Mouse (Mus musculus) hindbrain, embryonic 16.5 days (tissue): ENCODE data around the gene Eef1akmt1. TPM values are rescaled to one million over a fixed set of nuclear protein-coding genes. Genes with fewer than 3 reads are reported as not detected.

ENCODE experiments used
- ATAC-seq: fragments of 200-750 bp; cut with Nextera tagmentation; 2 replicates; pipeline ENCODE4 v1.8.0; 2017; ENCODE audit warnings: moderate TSS enrichment, moderate library complexity
- H3K27ac ChIP-seq: fragments of 300-500 bp; sonication (generic); 2 replicates; pipeline ENCODE4 v1.5.1; 2014; ENCODE audit warnings: low read depth, mild to moderate bottlenecking, control low read depth, low read length, moderate library complexity
- H3K27me3 ChIP-seq: fragments of 300-500 bp; sonication (generic); replicated peaks from 2 replicates; pipeline ENCODE4 v1.6.1; 2014; ENCODE audit warnings: low read length; ENCODE audit not compliant: control insufficient read depth, insufficient read depth
- H3K36me3 ChIP-seq: fragments of 300-500 bp; sonication (generic); 2 replicates; pipeline ENCODE4 v1.6.1; 2014; ENCODE audit warnings: mild to moderate bottlenecking, low read length, moderate library complexity, mixed read lengths; ENCODE audit not compliant: control insufficient read depth, insufficient read depth
- H3K4me1 ChIP-seq: fragments of 300-500 bp; sonication (generic); 2 replicates; pipeline ENCODE4 v1.6.1; 2014; ENCODE audit warnings: low read depth, low read length; ENCODE audit not compliant: control insufficient read depth, insufficient read depth
- H3K4me2 ChIP-seq: fragments of 300-500 bp; sonication (generic); 2 replicates; pipeline ENCODE4 v1.6.1; 2014; ENCODE audit warnings: mild to moderate bottlenecking, low read length, control low read depth, moderate library complexity
- H3K4me3 ChIP-seq: fragments of 300-500 bp; sonication (generic); 2 replicates; pipeline ENCODE4 v1.5.1; 2014; ENCODE audit warnings: mild to moderate bottlenecking, low read length, control low read depth, moderate library complexity
- H3K9ac ChIP-seq: fragments of 300-500 bp; sonication (generic); 2 replicates; pipeline ENCODE4 v1.6.1; 2014; ENCODE audit warnings: low read depth, mild to moderate bottlenecking, control low read depth, low read length, moderate library complexity
- H3K9me3 ChIP-seq: fragments of 300-500 bp; sonication (generic); 2 replicates; pipeline ENCODE4 v1.6.1; 2014; ENCODE audit warnings: mild to moderate bottlenecking, low read length, moderate library complexity; ENCODE audit not compliant: control insufficient read depth
- WGBS: fragments of 180-500 bp; shearing (Covaris S2); extraction: QIAGEN DNeasy Blood & Tissue Kit; methylation state at CpG from one replicate; pipeline ENCODE4 v1.1.7; 2014; 5-methylcytosine and 5-hydroxymethylcytosine counted together
- polyA plus RNA-seq: library from polyadenylated mRNA; unstranded; fragments of >200 nt; fragmentation: Nextera tagmentation; extraction: Ambion mirVana; gene quantifications from 2 replicates; pipeline ENCODE4 v1.2.1, GENCODE M21; 2015

Eef1akmt1 gene
- polyA plus RNA-seq, 1 experiment from 2014 or later = 89.5 TPM

GRCm38 (mm10) chr14:57607500-57607899 lies 36.1 kb upstream of the Eef1akmt1 start:
- Histone ChIP-seq H3K27me3 (no peaks in the 10 kb centered on the region), H3K4me1 (peaks cover 5% of the 10 kb centered on the region), H3K4me3 (no peak overlapping the region), H3K9me3 (no peaks in the 10 kb centered on the region), H3K27ac (no peak overlapping the region), H3K4me2 (no peak overlapping the region), H3K36me3 (peaks cover 10% of the 10 kb centered on the region; the same call in 1 of the 2 replicates), H3K9ac (no peak overlapping the region)
- peak; percentile 90 for ATAC-seq
- WGBS = 31% methylated on average over 1 of the region's 1 CpGs

GRCm38 (mm10) chr14:57606663-57607365 lies 35.4 kb upstream of the Eef1akmt1 start:
- Histone ChIP-seq H3K27ac (no peak overlapping the region), H3K36me3 (peaks cover 13% of the 10 kb centered on the region; the same call in 1 of the 2 replicates), H3K9me3 (no peaks in the 10 kb centered on the region), H3K9ac (no peak overlapping the region), H3K4me3 (no peak overlapping the region), H3K4me2 (no peak overlapping the region), H3K27me3 (no peaks in the 10 kb centered on the region), H3K4me1 (peaks cover 5% of the 10 kb centered on the region)
- ATAC-seq = no peak
- 68% methylated on average over 8 of the region's 8 CpGs for WGBS

- Histone ChIP-seq H3K4me3 (no peak overlapping the region), H3K36me3 (peaks cover 26% of the 10 kb centered on the region), H3K27ac (no peak overlapping the region), H3K9ac (no peak overlapping the region), H3K4me1 (no peaks in the 10 kb centered on the region), H3K4me2 (no peak overlapping the region), H3K27me3 (no peaks in the 10 kb centered on the region), H3K9me3 (no peaks in the 10 kb centered on the region)
- ATAC-seq = no peak
- 98% methylated on average over 5 of the region's 5 CpGs for WGBS
Observed at GRCm38 (mm10) chr14:57593279-57593678, 21.9 kb upstream of the Eef1akmt1 start.

GRCm38 (mm10) chr14:57591830-57592229 lies 20.4 kb upstream of the Eef1akmt1 start:
- no peaks in the 10 kb centered on the region for H3K4me1 ChIP-seq
- H3K9ac ChIP-seq = no peak overlapping the region
- 96% methylated on average over 3 of the region's 3 CpGs for WGBS
- no peak overlapping the region for H3K27ac ChIP-seq
- no peak overlapping the region for H3K4me3 ChIP-seq
- no peak overlapping the region for H3K4me2 ChIP-seq
- no peaks in the 10 kb centered on the region for H3K27me3 ChIP-seq
- H3K9me3 ChIP-seq = no peaks in the 10 kb centered on the region
- H3K36me3 ChIP-seq = peaks cover 27% of the 10 kb centered on the region
- no peak for ATAC-seq

- ATAC-seq = no peak
- Histone ChIP-seq H3K4me2 (no peak overlapping the region), H3K27ac (no peak overlapping the region), H3K9ac (no peak overlapping the region), H3K4me3 (no peak overlapping the region), H3K27me3 (no peaks in the 10 kb centered on the region), H3K36me3 (peaks cover 7% of the 10 kb centered on the region; the same call in 1 of the 2 replicates), H3K9me3 (peaks cover 4% of the 10 kb centered on the region; the same call in 1 of the 2 replicates), H3K4me1 (no peaks in the 10 kb centered on the region)
- WGBS = 99% methylated on average over 2 of the region's 2 CpGs
Observed at GRCm38 (mm10) chr14:57576364-57577060, 5.1 kb upstream of the Eef1akmt1 start.

- Histone ChIP-seq H3K4me3 (no peak overlapping the region), H3K4me2 (no peak overlapping the region), H3K27me3 (no peaks in the 10 kb centered on the region), H3K27ac (no peak overlapping the region), H3K9me3 (peaks cover 4% of the 10 kb centered on the region; the same call in 1 of the 2 replicates), H3K9ac (no peak overlapping the region), H3K36me3 (peaks cover 7% of the 10 kb centered on the region; the same call in 1 of the 2 replicates), H3K4me1 (peaks cover 5% of the 10 kb centered on the region)
- WGBS = 86% methylated on average over 6 of the region's 6 CpGs
- no peak for ATAC-seq
Observed at GRCm38 (mm10) chr14:57574792-57575587, 3.6 kb upstream of the Eef1akmt1 start.

- ATAC-seq = no peak
- WGBS = 95% methylated on average over 6 of the region's 6 CpGs
- peaks cover 2% of the 10 kb centered on the region for H3K4me1 ChIP-seq
- H3K9ac ChIP-seq = no peak overlapping the region
- no peak overlapping the region for H3K4me2 ChIP-seq
- H3K36me3 ChIP-seq = no peaks in the 10 kb centered on the region
- no peaks in the 10 kb centered on the region for H3K27me3 ChIP-seq
- no peak overlapping the region for H3K4me3 ChIP-seq
- no peaks in the 10 kb centered on the region for H3K9me3 ChIP-seq
- no peak overlapping the region for H3K27ac ChIP-seq
Observed at GRCm38 (mm10) chr14:57565626-57566025, 5.8 kb downstream of the Eef1akmt1 start.

GRCm38 (mm10) chr14:57556922-57557321 lies 14.5 kb downstream of the Eef1akmt1 start:
- 92% methylated on average over 1 of the region's 1 CpGs for WGBS
- Histone ChIP-seq H3K27ac (no peak overlapping the region), H3K9me3 (no peaks in the 10 kb centered on the region), H3K4me1 (no peaks in the 10 kb centered on the region), H3K36me3 (0 out of 2 replicates have a peak, but pooled peaks cover 2% of the 10 kb centered on the region), H3K9ac (no peak overlapping the region), H3K4me2 (no peak overlapping the region), H3K4me3 (no peak overlapping the region), H3K27me3 (no peaks in the 10 kb centered on the region)
- ATAC-seq = no peak
